Mouse (Mus musculus) thymus, postnatal 25 days (tissue): ENCODE data around the gene Rnase1.
A peak's percentile ranks its signal among the peaks of the same experiment; 100 is the strongest.

ENCODE experiments used
- DNase-seq: peaks from one replicate; pipeline ENCODE4 v3.0.0; 2022

The Rnase1 gene

GRCm38 (mm10) chr14:51140342-51140741 lies 6.2 kb downstream of the Rnase1 start:
- no peak for DNase-seq

GRCm38 (mm10) chr14:51132372-51132771 lies 14.2 kb downstream of the Rnase1 start:
- no peak for DNase-seq

GRCm38 (mm10) chr14:51131086-51131815 lies 15.3 kb downstream of the Rnase1 start:
- no peak for DNase-seq

- no peak for DNase-seq
These were observed 16.2 kb downstream of the Rnase1 start for GRCm38 (mm10) chr14:51130315-51130940.

GRCm38 (mm10) chr14:51129624-51129975 lies 17.0 kb downstream of the Rnase1 start:
- DNase-seq, result no peak

GRCm38 (mm10) chr14:51128775-51129623 lies 17.6 kb downstream of the Rnase1 start:
- no peak for DNase-seq

- no peak for DNase-seq
These were observed 18.8 kb downstream of the Rnase1 start for GRCm38 (mm10) chr14:51127648-51128258.

GRCm38 (mm10) chr14:51125684-51126083 lies 20.9 kb downstream of the Rnase1 start:
- DNase-seq, result no peak

GRCm38 (mm10) chr14:51113916-51114560 lies 32.5 kb downstream of the Rnase1 start, which contains the start of gene Eddm3b:
Gene Eddm3b, plus strand, starts transcription at chr14:51114426.
- DNase-seq, result no peak

- DNase-seq, result no peak
These were observed 33.1 kb downstream of the Rnase1 start for GRCm38 (mm10) chr14:51113476-51113875.

GRCm38 (mm10) chr14:51111966-51112365 lies 34.6 kb downstream of the Rnase1 start:
- DNase-seq, result no peak

- no peak for DNase-seq
These were observed 40.1 kb downstream of the Rnase1 start for GRCm38 (mm10) chr14:51106449-51106967.

GRCm38 (mm10) chr14:51104366-51104765 lies 42.2 kb downstream of the Rnase1 start:
- DNase-seq, result no peak

GRCm38 (mm10) chr14:51103217-51103616 lies 43.4 kb downstream of the Rnase1 start:
- peak; percentile 55 for DNase-seq

- no peak for DNase-seq
These were observed 45.3 kb downstream of the Rnase1 start for GRCm38 (mm10) chr14:51101284-51101683.

- no peak for DNase-seq
These were observed 47.7 kb downstream of the Rnase1 start for GRCm38 (mm10) chr14:51098921-51099320.

- peak; percentile 73 for DNase-seq
These were observed 48.3 kb downstream of the Rnase1 start for GRCm38 (mm10) chr14:51098300-51098699.

- DNase-seq, result no peak
These were observed 50.7 kb downstream of the Rnase1 start for GRCm38 (mm10) chr14:51095736-51096524.
